Mouse (Mus musculus): ENCODE measurements around the gene Vps4b. TPM values are rescaled to one million over a fixed set of nuclear protein-coding genes. Genes with fewer than 3 reads are reported as not detected.

The Vps4b gene
- polyA plus RNA-seq, 1 experiment, result 18.9 TPM

GRCm38 (mm10) chr1:106756633-106757032 is 39.9 kb downstream of the Vps4b start:
- Histone ChIP-seq H3K4me1 (ENCODE audit: control insufficient read depth, insufficient read depth, insufficient read length, low read length) (peaks cover 17% of the 10 kb centered on the region), H3K27ac (ENCODE audit: insufficient read depth, low read depth, low read length) (peak overlapping the region; percentile 61), H3K27me3 (ENCODE audit: control insufficient read depth, insufficient read depth, low read length) (no peaks in the 10 kb centered on the region), H3K36me3 (ENCODE audit: control insufficient read depth, insufficient read depth, low read length) (peaks cover 9% of the 10 kb centered on the region), H3K4me3 (ENCODE audit: low read depth, low read length) (no peak overlapping the region)
- no peak for TF ChIP-seq CTCF (IDR thresholded peaks at IDR 0.05; ENCODE audit: extremely low read depth, insufficient read length, insufficient replicate concordance, low read depth, low read length)
- TF ChIP-seq POLR2A (IDR thresholded peaks at IDR 0.05; ENCODE audit: low read depth, low read length), result no peak
- 30% methylated on average over 4 of the region's 4 CpGs for WGBS

DNA sequence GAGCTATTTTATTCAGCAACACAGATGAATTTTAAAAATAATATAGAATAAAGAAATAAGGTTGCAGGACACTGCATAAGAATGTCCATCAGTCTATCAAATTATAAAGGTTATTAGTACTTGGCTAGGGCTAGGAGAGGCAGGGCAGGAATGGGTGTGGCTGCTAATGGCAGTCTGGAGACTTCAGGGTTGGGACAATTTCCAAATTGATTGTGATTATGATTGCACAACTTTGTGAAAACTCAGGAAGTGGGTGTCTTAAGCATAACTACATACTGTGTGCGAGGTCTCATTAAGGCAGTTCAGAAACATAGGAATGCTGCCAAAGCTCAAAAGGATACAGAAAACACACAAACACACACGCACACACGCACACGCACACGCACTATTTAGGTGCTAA is 44.5 kb downstream of the Vps4b start:
- peaks cover 7% of the 10 kb centered on the region for H3K4me1 ChIP-seq (ENCODE audit: control insufficient read depth, insufficient read depth, insufficient read length, low read length)
- H3K27ac ChIP-seq (ENCODE audit: insufficient read depth, low read depth, low read length), result no peak overlapping the region
- H3K4me3 ChIP-seq (ENCODE audit: low read depth, low read length), result no peak overlapping the region
- H3K36me3 ChIP-seq (ENCODE audit: control insufficient read depth, insufficient read depth, low read length), result peaks cover 14% of the 10 kb centered on the region
- WGBS, result 32% methylated on average over 5 of the region's 5 CpGs
- no peaks in the 10 kb centered on the region for H3K27me3 ChIP-seq (ENCODE audit: control insufficient read depth, insufficient read depth, low read length)
- TF ChIP-seq CTCF (IDR thresholded peaks at IDR 0.05; ENCODE audit: extremely low read depth, insufficient read length, insufficient replicate concordance, low read depth, low read length) (no peak), POLR2A (IDR thresholded peaks at IDR 0.05; ENCODE audit: low read depth, low read length) (no peak)

DNA sequence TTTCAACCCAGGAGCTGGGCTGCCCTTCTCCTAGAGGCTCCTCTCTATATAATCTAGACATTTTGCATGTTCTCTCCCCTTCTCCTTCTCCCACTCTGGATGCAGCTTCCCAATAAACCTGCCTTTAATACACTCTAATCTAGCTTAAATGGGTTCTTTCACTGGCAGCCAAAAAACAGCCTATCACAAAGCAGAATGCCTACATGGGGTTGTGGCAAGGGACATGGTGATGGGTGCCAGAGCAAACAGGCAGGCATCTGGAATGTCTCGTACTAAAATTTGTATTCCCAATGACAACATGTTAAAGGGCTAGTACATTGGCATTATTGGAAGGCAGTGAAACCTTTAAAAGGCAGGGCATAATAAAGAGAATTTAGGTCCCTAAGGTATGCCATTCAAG is 45.9 kb downstream of the Vps4b start:
- TF ChIP-seq CTCF (IDR thresholded peaks at IDR 0.05; ENCODE audit: extremely low read depth, insufficient read length, insufficient replicate concordance, low read depth, low read length), result no peak
- no peak for TF ChIP-seq POLR2A (IDR thresholded peaks at IDR 0.05; ENCODE audit: low read depth, low read length)
- Histone ChIP-seq H3K4me3 (ENCODE audit: low read depth, low read length) (no peak overlapping the region), H3K27ac (ENCODE audit: insufficient read depth, low read depth, low read length) (no peak overlapping the region), H3K27me3 (ENCODE audit: control insufficient read depth, insufficient read depth, low read length) (no peaks in the 10 kb centered on the region), H3K36me3 (ENCODE audit: control insufficient read depth, insufficient read depth, low read length) (peaks cover 25% of the 10 kb centered on the region), H3K4me1 (ENCODE audit: control insufficient read depth, insufficient read depth, insufficient read length, low read length) (peaks cover 2% of the 10 kb centered on the region; the same call in 1 of the 2 replicates)
- WGBS, result 90% methylated on average over 1 of the region's 1 CpGs

GRCm38 (mm10) chr1:106748555-106749315 is 47.8 kb downstream of the Vps4b start:
- Histone ChIP-seq H3K36me3 (ENCODE audit: control insufficient read depth, insufficient read depth, low read length) (peaks cover 34% of the 10 kb centered on the region), H3K4me3 (ENCODE audit: low read depth, low read length) (no peak overlapping the region), H3K27ac (ENCODE audit: insufficient read depth, low read depth, low read length) (no peak overlapping the region), H3K27me3 (ENCODE audit: control insufficient read depth, insufficient read depth, low read length) (no peaks in the 10 kb centered on the region), H3K4me1 (ENCODE audit: control insufficient read depth, insufficient read depth, insufficient read length, low read length) (peaks cover 2% of the 10 kb centered on the region; the same call in 1 of the 2 replicates)
- 90% methylated on average over 6 of the region's 6 CpGs for WGBS
- TF ChIP-seq POLR2A (IDR thresholded peaks at IDR 0.05; ENCODE audit: low read depth, low read length), result no peak
- no peak for TF ChIP-seq CTCF (IDR thresholded peaks at IDR 0.05; ENCODE audit: extremely low read depth, insufficient read length, insufficient replicate concordance, low read depth, low read length)

DNA sequence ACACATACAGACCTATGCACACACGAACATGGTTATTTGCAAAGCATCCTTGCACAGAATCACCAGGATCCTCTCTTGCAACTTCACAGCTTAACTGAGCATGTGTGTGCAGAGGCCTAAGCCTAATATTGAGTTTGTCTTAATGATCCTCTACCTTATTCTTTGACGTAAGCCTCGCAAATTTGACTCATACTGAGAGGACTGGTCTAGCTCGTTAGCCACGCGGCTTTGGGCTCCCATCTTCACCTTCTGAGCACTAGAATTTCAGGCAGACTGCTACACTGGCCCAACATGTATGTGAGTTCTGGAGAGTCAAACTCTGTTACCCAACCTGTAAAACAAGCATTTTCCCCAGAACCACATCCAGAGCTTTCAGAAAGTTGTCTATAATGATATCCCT is 53.5 kb downstream of the Vps4b start:
- WGBS, result 95% methylated on average over 6 of the region's 6 CpGs
- Histone ChIP-seq H3K27me3 (ENCODE audit: control insufficient read depth, insufficient read depth, low read length) (no peaks in the 10 kb centered on the region), H3K36me3 (ENCODE audit: control insufficient read depth, insufficient read depth, low read length) (peaks cover 51% of the 10 kb centered on the region), H3K27ac (ENCODE audit: insufficient read depth, low read depth, low read length) (no peak overlapping the region), H3K4me3 (ENCODE audit: low read depth, low read length) (no peak overlapping the region), H3K4me1 (ENCODE audit: control insufficient read depth, insufficient read depth, insufficient read length, low read length) (no peaks in the 10 kb centered on the region)
- TF ChIP-seq CTCF (IDR thresholded peaks at IDR 0.05; ENCODE audit: extremely low read depth, insufficient read length, insufficient replicate concordance, low read depth, low read length) (no peak), POLR2A (IDR thresholded peaks at IDR 0.05; ENCODE audit: low read depth, low read length) (no peak)

DNA sequence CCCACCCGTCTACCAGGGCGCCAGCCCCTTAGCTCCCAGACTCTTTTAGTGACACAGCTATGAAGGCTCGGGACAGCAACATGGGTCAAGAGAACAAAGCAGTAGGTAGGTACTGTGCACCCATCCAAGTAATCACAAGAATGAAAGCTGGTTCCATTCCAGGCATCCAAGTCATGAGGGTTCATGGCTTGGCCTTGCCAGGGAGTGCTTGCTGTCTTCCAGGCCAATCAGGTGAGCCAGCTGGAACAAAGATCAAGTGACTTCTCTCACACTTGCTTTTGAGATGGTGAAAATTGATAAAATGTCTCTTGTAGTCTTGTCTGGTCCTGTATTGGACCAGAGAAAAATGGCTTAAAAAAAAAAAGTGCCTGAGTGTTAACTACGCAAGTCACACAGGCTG is 55.8 kb downstream of the Vps4b start:
- Histone ChIP-seq H3K27ac (ENCODE audit: insufficient read depth, low read depth, low read length) (no peak overlapping the region), H3K36me3 (ENCODE audit: control insufficient read depth, insufficient read depth, low read length) (peaks cover 46% of the 10 kb centered on the region), H3K4me3 (ENCODE audit: low read depth, low read length) (no peak overlapping the region), H3K4me1 (ENCODE audit: control insufficient read depth, insufficient read depth, insufficient read length, low read length) (no peaks in the 10 kb centered on the region), H3K27me3 (ENCODE audit: control insufficient read depth, insufficient read depth, low read length) (no peaks in the 10 kb centered on the region)
- 94% methylated on average over 4 of the region's 4 CpGs for WGBS
- TF ChIP-seq CTCF (IDR thresholded peaks at IDR 0.05; ENCODE audit: extremely low read depth, insufficient read length, insufficient replicate concordance, low read depth, low read length), result no peak
- TF ChIP-seq POLR2A (IDR thresholded peaks at IDR 0.05; ENCODE audit: low read depth, low read length), result no peak

DNA sequence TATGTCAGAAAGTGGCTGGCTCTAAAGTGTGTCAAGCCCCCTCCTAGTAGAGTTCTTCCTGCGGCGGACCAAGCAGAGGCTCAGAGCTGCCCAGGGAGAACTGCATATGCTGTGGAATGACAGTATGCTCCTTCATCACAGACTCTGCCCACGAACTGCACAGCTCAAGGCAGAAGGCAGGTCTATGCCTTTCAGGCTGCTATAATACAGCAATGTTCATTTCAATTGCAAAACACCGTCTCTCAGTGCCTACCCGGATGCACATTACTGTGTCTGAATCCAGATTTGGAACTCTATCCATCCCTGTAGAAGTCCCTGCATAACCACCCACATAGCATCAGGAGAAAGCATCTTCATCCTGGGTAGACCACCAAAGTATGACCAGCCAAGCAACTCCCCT is 56.7 kb downstream of the Vps4b start:
- TF ChIP-seq CTCF (IDR thresholded peaks at IDR 0.05; ENCODE audit: extremely low read depth, insufficient read length, insufficient replicate concordance, low read depth, low read length) (no peak), POLR2A (IDR thresholded peaks at IDR 0.05; ENCODE audit: low read depth, low read length) (no peak)
- Histone ChIP-seq H3K36me3 (ENCODE audit: control insufficient read depth, insufficient read depth, low read length) (peaks cover 41% of the 10 kb centered on the region), H3K4me1 (ENCODE audit: control insufficient read depth, insufficient read depth, insufficient read length, low read length) (no peaks in the 10 kb centered on the region), H3K4me3 (ENCODE audit: low read depth, low read length) (no peak overlapping the region), H3K27ac (ENCODE audit: insufficient read depth, low read depth, low read length) (no peak overlapping the region), H3K27me3 (ENCODE audit: control insufficient read depth, insufficient read depth, low read length) (no peaks in the 10 kb centered on the region)
- WGBS, result 93% methylated on average over 5 of the region's 5 CpGs
